Mouse (Mus musculus) midbrain, embryonic 16.5 days (tissue): ENCODE data around the gene Olfr686. TPM values are rescaled to one million over a fixed set of nuclear protein-coding genes. Genes with fewer than 3 reads are reported as not detected.

Experiments used
- ATAC-seq: fragments of 200-750 bp; cut with Nextera tagmentation; 2 replicates; pipeline ENCODE4 v1.8.0; 2017; ENCODE audit warnings: moderate TSS enrichment
- H3K27ac ChIP-seq: fragments of 300-500 bp; sonication (generic); 2 replicates; pipeline ENCODE4 v1.5.1; 2014; ENCODE audit warnings: mild to moderate bottlenecking, low read length, mixed read lengths
- H3K27me3 ChIP-seq: fragments of 300-500 bp; sonication (generic); 2 replicates; pipeline ENCODE4 v1.6.1; 2014; ENCODE audit warnings: low read depth, low read length, mixed read lengths; ENCODE audit not compliant: control insufficient read depth, insufficient read depth
- H3K36me3 ChIP-seq: fragments of 300-500 bp; sonication (generic); 2 replicates; pipeline ENCODE4 v1.6.1; 2014; ENCODE audit warnings: mild to moderate bottlenecking, low read length, moderate library complexity, mixed read lengths; ENCODE audit not compliant: control insufficient read depth, insufficient read depth
- H3K4me1 ChIP-seq: fragments of 300-500 bp; sonication (generic); 2 replicates; pipeline ENCODE4 v1.6.1; 2014; ENCODE audit warnings: mild to moderate bottlenecking, low read length, mixed read lengths; ENCODE audit not compliant: control insufficient read depth, insufficient read depth
- H3K4me2 ChIP-seq: fragments of 300-500 bp; sonication (generic); 2 replicates; pipeline ENCODE4 v1.6.1; 2014; ENCODE audit warnings: mild to moderate bottlenecking, low read length, mixed read lengths
- H3K4me3 ChIP-seq: fragments of 300-500 bp; sonication (generic); 2 replicates; pipeline ENCODE4 v1.5.1; 2014; ENCODE audit warnings: low read depth, mild to moderate bottlenecking, low read length, moderate library complexity, mixed read lengths
- H3K9ac ChIP-seq: fragments of 300-500 bp; sonication (generic); 2 replicates; pipeline ENCODE4 v1.6.1; 2014; ENCODE audit warnings: low read depth, low read length, mixed read lengths
- H3K9me3 ChIP-seq: fragments of 300-500 bp; sonication (generic); replicated peaks from 2 replicates; pipeline ENCODE4 v1.6.1; 2014; ENCODE audit warnings: mild to moderate bottlenecking, low read length, mixed read lengths; ENCODE audit not compliant: control insufficient read depth, poor library complexity, severe bottlenecking
- WGBS: fragments of 180-500 bp; shearing (Covaris S2); extraction: QIAGEN DNeasy Blood & Tissue Kit; methylation state at CpG from one replicate; pipeline ENCODE4 v1.1.7; 2014; 5-methylcytosine and 5-hydroxymethylcytosine counted together
- polyA plus RNA-seq: library from polyadenylated mRNA; unstranded; fragments of >200 nt; fragmentation: Nextera tagmentation; extraction: Ambion mirVana; gene quantifications from 2 replicates; pipeline ENCODE4 v1.2.1, GENCODE M21; 2015

Gene Olfr686
- polyA plus RNA-seq, 1 experiment from 2014 or later: not detected

- no peak within 1 kb of the TSS for H3K4me3 ChIP-seq
- H3K4me1 ChIP-seq: no peaks in the 10 kb centered on the region
- no peaks in the 10 kb centered on the region for H3K27me3 ChIP-seq
- H3K9ac ChIP-seq: no peak within 1 kb of the TSS
- ATAC-seq: no peak
- no peaks in the 10 kb centered on the region for H3K36me3 ChIP-seq
- WGBS: 87% methylated on average over 1 of the region's 1 CpGs
- no peak within 1 kb of the TSS for H3K4me2 ChIP-seq
- no peaks in the 10 kb centered on the region for H3K9me3 ChIP-seq
- H3K27ac ChIP-seq: no peak within 1 kb of the TSS
Observed at GRCm38 (mm10) chr7:105185912-105186311, 21.4 kb downstream of the Olfr686 start, which contains the start of gene Olfr685. TSS of gene Olfr685 (minus strand) at chr7:105186012.

DNA sequence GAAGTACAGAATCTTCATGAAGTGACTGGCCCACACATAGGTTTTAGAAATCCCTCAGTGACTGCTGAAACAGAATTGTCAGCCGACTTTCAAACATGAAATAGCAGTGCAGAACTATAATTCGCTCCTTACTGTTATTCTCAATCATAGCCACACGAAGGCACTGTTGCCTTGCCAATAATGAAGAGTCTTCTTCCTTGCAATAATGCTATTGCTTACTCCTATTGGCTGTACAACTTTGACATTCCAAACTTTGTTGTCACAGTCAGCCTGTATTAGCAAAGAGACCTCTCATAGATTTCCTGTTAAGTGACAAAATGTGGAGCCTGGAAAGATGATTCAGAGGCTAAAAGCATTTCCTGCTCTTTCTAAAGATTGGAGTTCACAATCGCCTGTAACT lies 36.5 kb downstream of the Olfr686 start:
- H3K36me3 ChIP-seq: no peaks in the 10 kb centered on the region
- no peaks in the 10 kb centered on the region for H3K27me3 ChIP-seq
- no peaks in the 10 kb centered on the region for H3K4me1 ChIP-seq
- no peak overlapping the region for H3K4me2 ChIP-seq
- H3K9me3 ChIP-seq: no peaks in the 10 kb centered on the region
- peak; percentile 56; the same call in 1 of the 2 replicates for ATAC-seq
- no peak overlapping the region for H3K9ac ChIP-seq
- no peak overlapping the region for H3K4me3 ChIP-seq
- 52% methylated on average over 4 of the region's 4 CpGs for WGBS
- no peak overlapping the region for H3K27ac ChIP-seq

DNA sequence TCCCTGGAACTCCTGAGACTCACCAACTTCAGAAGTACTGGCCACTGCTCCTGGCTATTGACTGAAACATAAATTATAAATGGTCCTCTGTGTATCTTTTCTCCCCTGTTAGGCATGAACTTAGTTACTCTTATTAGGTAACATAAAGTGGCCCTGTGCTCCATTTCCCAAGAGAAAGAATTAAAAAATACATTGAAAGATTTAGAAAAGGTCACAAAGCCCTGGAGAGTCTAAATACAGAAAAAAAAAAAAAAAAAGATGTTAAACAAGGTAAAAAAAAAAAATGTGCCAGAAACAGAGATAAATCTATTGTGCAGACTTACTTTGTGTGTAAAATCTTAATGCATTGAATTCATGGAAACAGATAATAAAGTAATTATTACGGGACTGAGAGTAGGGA lies 43.7 kb downstream of the Olfr686 start, which contains the start of gene Olfr684:
Gene Olfr684 (minus strand): TSS at position 101 of the 400 bp plus-strand sequence.
- Histone ChIP-seq H3K9me3 (no peaks in the 10 kb centered on the region), H3K4me2 (no peak within 1 kb of the TSS), H3K36me3 (no peaks in the 10 kb centered on the region), H3K27me3 (no peaks in the 10 kb centered on the region), H3K4me1 (no peaks in the 10 kb centered on the region), H3K27ac (no peak within 1 kb of the TSS), H3K9ac (no peak within 1 kb of the TSS), H3K4me3 (no peak within 1 kb of the TSS)
- 72% methylated on average over 1 of the region's 1 CpGs for WGBS
- ATAC-seq: no peak

Other genes starting within 250 kb of the Olfr686 start
- not detected in 2 replicates for gene Olfr670, start 244.9 kb downstream of the Olfr686 start, polyA plus RNA-seq
- not detected in 2 replicates for gene Olfr671, start 228.4 kb downstream of the Olfr686 start, polyA plus RNA-seq
- gene Olfr672, start 205.5 kb downstream of the Olfr686 start, polyA plus RNA-seq: not detected in 2 replicates
- not detected in 2 replicates for gene Olfr675, start 179.0 kb downstream of the Olfr686 start, polyA plus RNA-seq
- gene Olfr676, start 174.8 kb downstream of the Olfr686 start, polyA plus RNA-seq: not detected in 2 replicates
- not detected in 2 replicates for gene Olfr677, start 156.1 kb downstream of the Olfr686 start, polyA plus RNA-seq
- not detected in 2 replicates for gene Olfr678, start 143.0 kb downstream of the Olfr686 start, polyA plus RNA-seq
- gene Olfr679, start 126.3 kb downstream of the Olfr686 start, polyA plus RNA-seq: not detected in 2 replicates
- not detected in 2 replicates for gene Olfr680-ps1, start 114.7 kb downstream of the Olfr686 start, polyA plus RNA-seq
- not detected in 2 replicates for gene Olfr681, start 90.6 kb downstream of the Olfr686 start, polyA plus RNA-seq
- gene Olfr683, start 60.5 kb downstream of the Olfr686 start, polyA plus RNA-seq: not detected in 2 replicates
- gene Olfr684, start 43.8 kb downstream of the Olfr686 start, polyA plus RNA-seq: not detected in 2 replicates
- gene Olfr685, start 21.5 kb downstream of the Olfr686 start, polyA plus RNA-seq: not detected in 2 replicates
- gene Olfr688, start 80.6 kb upstream of the Olfr686 start, polyA plus RNA-seq: not detected in 2 replicates
- 0.19 TPM in 1 of 2 replicates, not detected in the other for gene Olfr689, start 103.7 kb upstream of the Olfr686 start, polyA plus RNA-seq
- not detected in 2 replicates for gene Olfr690, start 126.6 kb upstream of the Olfr686 start, polyA plus RNA-seq
- gene Olfr691, start 134.8 kb upstream of the Olfr686 start, polyA plus RNA-seq: 0.19 and 0.21 TPM in 2 replicates
- gene Olfr692, start 160.7 kb upstream of the Olfr686 start, polyA plus RNA-seq: not detected in 2 replicates
- not detected in 2 replicates for gene Gm5901, start 167.6 kb upstream of the Olfr686 start, polyA plus RNA-seq
- 43.7 and 50.8 TPM in 2 replicates for gene Fam160a2, start 192.6 kb upstream of the Olfr686 start, polyA plus RNA-seq
- gene Cnga4, start 197.1 kb upstream of the Olfr686 start, polyA plus RNA-seq: 0.14 and 0.25 TPM in 2 replicates
- 6.2 and 8.5 TPM in 2 replicates for gene Cckbr, start 218.2 kb upstream of the Olfr686 start, polyA plus RNA-seq